Mouse (Mus musculus) olfactory bulb, adult 2 months (tissue): ENCODE measurements around the gene Ceacam15. TPM values are rescaled to one million over a fixed set of nuclear protein-coding genes. Genes with fewer than 3 reads are reported as not detected.
"Not testable (repeated sequence)": the region's sequence is repeated elsewhere in the genome, so short reads cannot be mapped to it uniquely, and the experiment has no call there.

Experiments
- H3K27ac ChIP-seq: fragments of 200-500 bp; 2 replicates; pipeline ENCODE4 v1.5.1; 2012; ENCODE audit warnings: low read depth, low read length; ENCODE audit not compliant: insufficient read depth
- H3K4me1 ChIP-seq: fragments of 200-500 bp; 2 replicates; pipeline ENCODE4 v1.6.1; 2012; ENCODE audit warnings: low read length; ENCODE audit not compliant: control insufficient read depth, insufficient read depth
- H3K4me3 ChIP-seq: fragments of 200-500 bp; 2 replicates; pipeline ENCODE4 v1.5.1; 2012; ENCODE audit warnings: mild to moderate bottlenecking, low read depth, low read length, moderate library complexity; ENCODE audit not compliant: insufficient read depth
- CTCF ChIP-seq: fragments of 200-500 bp; IDR thresholded peaks from 2 replicates; pipeline ENCODE4 v1.5.1; 2012; ENCODE audit warnings: low read depth, mild to moderate bottlenecking, low read length, moderate library complexity; ENCODE audit not compliant: insufficient read depth
- POLR2A ChIP-seq: fragments of 200-500 bp; IDR thresholded peaks from 2 replicates; pipeline ENCODE4 v1.6.1; 2012; ENCODE audit warnings: mild to moderate bottlenecking, low read depth, low read length, moderate library complexity; ENCODE audit not compliant: insufficient read depth
- WGBS: fragments of 180-500 bp; shearing (Covaris S2); methylation state at CpG from one replicate; pipeline ENCODE4 v1.1.7; 2018; 5-methylcytosine and 5-hydroxymethylcytosine counted together
- polyA plus RNA-seq: library from polyadenylated mRNA; stranded (reverse); fragments of >200 nt; gene quantifications from 2 replicates; pipeline ENCODE4 v1.2.4, GENCODE M21; 2012; ENCODE audit warnings: low replicate concordance; ENCODE audit not compliant: missing spikeins, insufficient read depth, insufficient read length

Ceacam15 gene
- polyA plus RNA-seq, result not detected in 2 replicates

GRCm38 (mm10) chr7:16675605-16676004, at the start of gene Ceacam15:
Ceacam15 (minus strand) TSS chr7:16675705.
- WGBS, result 79% methylated on average over 1 of the region's 1 CpGs
- H3K27ac ChIP-seq, result no peak within 1 kb of the TSS
- H3K4me1 ChIP-seq, result peaks cover 4% of the 10 kb centered on the region; the same call in 1 of the 2 replicates
- no peak within 1 kb of the TSS for H3K4me3 ChIP-seq
- no peak for TF ChIP-seq CTCF
- TF ChIP-seq POLR2A, result no peak

- H3K4me3 ChIP-seq, H3K4me1 ChIP-seq, H3K27ac ChIP-seq: not testable (repeated sequence)
- 65% methylated on average over 3 of the region's 3 CpGs for WGBS
These were observed 47.0 kb upstream of the Ceacam15 start for GRCm38 (mm10) chr7:16722490-16722889.

GRCm38 (mm10) chr7:16721629-16722028, 46.1 kb upstream of the Ceacam15 start, which contains the start of gene Ceacam9:
Ceacam9 (plus strand) TSS chr7:16721929.
- TF ChIP-seq POLR2A (no peak), CTCF (no peak)
- Histone ChIP-seq H3K27ac (no peak within 1 kb of the TSS), H3K4me1 (0 out of 2 replicates have a peak, but pooled peaks cover 2% of the 10 kb centered on the region), H3K4me3 (no peak within 1 kb of the TSS)
- WGBS, result 86% methylated on average over 2 of the region's 2 CpGs

- H3K27ac ChIP-seq, H3K4me1 ChIP-seq, H3K4me3 ChIP-seq: not testable (repeated sequence)
- 62% methylated on average over 8 of the region's 8 CpGs for WGBS
These were observed 41.1 kb upstream of the Ceacam15 start for GRCm38 (mm10) chr7:16716456-16717152.

- WGBS, result 81% methylated on average over 12 of the region's 13 CpGs
- Histone ChIP-seq H3K4me1 (peaks cover 10% of the 10 kb centered on the region), H3K27ac (no peak overlapping the region), H3K4me3 (no peak overlapping the region)
- no peak for TF ChIP-seq CTCF
- no peak for TF ChIP-seq POLR2A
These were observed 37.3 kb upstream of the Ceacam15 start for GRCm38 (mm10) chr7:16712633-16713415.

- WGBS, result 85% methylated on average over 5 of the region's 5 CpGs
- TF ChIP-seq POLR2A (no peak), CTCF (no peak)
- H3K4me1 ChIP-seq, result peaks cover 7% of the 10 kb centered on the region
- H3K27ac ChIP-seq, result no peak overlapping the region
- no peak overlapping the region for H3K4me3 ChIP-seq
These were observed 35.1 kb upstream of the Ceacam15 start for GRCm38 (mm10) chr7:16710604-16711003.

- H3K27ac ChIP-seq, result no peak overlapping the region
- no peak for TF ChIP-seq CTCF
- no peak for TF ChIP-seq POLR2A
- peaks cover 7% of the 10 kb centered on the region for H3K4me1 ChIP-seq
- H3K4me3 ChIP-seq, result no peak overlapping the region
- 31% methylated on average over 9 of the region's 9 CpGs for WGBS
These were observed 32.7 kb upstream of the Ceacam15 start for GRCm38 (mm10) chr7:16708244-16708643.

- 48% methylated on average over 9 of the region's 9 CpGs for WGBS
- Histone ChIP-seq H3K4me1 (peaks cover 7% of the 10 kb centered on the region), H3K27ac (no peak overlapping the region), H3K4me3 (no peak overlapping the region)
- TF ChIP-seq CTCF, result no peak
- TF ChIP-seq POLR2A, result no peak
These were observed 30.9 kb upstream of the Ceacam15 start for GRCm38 (mm10) chr7:16706385-16706784.

- no peaks in the 10 kb centered on the region for H3K4me1 ChIP-seq
- no peak overlapping the region for H3K4me3 ChIP-seq
- TF ChIP-seq POLR2A (no peak), CTCF (no peak)
- WGBS, result 59% methylated on average over 5 of the region's 5 CpGs
- no peak overlapping the region for H3K27ac ChIP-seq
These were observed 25.1 kb upstream of the Ceacam15 start for GRCm38 (mm10) chr7:16700583-16700982.
